Mouse (Mus musculus): Measurements from ENCODE around the gene Syf2. TPM values are rescaled to one million over a fixed set of nuclear protein-coding genes. Genes with fewer than 3 reads are reported as not detected.

Syf2 gene
- polyA plus RNA-seq (2012; rRNA removed) = 50.7 and 51.5 TPM in 2 replicates

DNA sequence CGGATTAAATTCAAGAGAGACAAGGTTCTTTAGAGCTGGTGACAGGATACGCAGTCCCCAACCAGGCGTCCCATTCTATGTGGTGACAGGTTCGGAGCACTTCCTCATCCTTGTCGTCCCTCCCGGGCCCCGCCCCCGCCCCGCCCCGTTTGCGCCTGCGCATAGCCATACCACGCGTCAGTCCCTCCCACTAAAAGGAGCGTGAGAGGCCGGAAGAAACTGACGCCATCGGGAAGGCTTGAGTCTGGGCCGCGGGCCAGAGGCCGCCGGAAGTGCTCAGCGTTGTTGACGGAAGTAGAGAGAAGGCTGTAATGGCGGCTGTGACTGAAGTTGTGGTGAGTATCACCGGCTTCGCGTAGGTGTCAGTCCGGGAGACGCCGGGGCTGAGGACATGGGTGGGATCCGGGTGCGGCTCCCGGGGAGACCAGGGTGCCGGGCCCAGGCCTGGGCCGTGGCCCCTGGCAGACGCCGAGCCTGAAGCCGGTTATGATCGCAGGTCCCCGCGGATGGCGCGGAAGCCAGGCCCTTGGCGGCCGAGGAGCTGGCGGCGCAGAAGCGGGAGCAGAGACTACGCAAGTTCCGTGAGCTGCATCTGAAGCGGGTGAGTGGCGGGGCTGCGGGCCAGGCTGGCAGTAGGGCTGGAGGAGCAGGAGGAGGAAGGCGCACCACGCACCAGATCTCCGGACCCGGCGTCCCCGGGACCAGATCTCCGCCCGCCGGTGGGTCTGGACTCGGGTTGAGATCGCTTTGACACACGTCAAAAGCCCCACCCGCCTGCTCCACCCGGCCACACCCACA, at the start of gene Syf2:
Syf2 (plus strand) TSS at position 215 of the 798 bp plus-strand sequence.

DNA sequence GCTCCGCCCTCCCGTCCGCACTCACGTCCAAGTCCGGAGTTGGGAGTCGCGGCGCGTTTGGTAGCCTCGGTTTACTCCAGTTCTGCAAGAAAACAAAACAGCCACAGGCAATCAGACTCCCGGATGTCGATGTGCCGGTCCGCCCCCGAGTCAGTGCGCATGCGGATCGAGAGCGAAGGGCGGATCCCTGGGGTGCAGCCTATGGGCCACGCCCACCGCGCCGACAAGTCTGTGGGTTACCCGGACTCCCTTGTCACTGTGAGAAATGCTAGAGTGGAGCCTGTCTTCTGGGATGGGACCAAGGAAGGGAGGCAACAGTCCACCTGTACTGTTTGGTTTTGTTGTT, 15.9 kb upstream of the Syf2 start, which contains the start of gene Tmem50a:
Tmem50a (minus strand) TSS at position 161 of the 346 bp plus-strand sequence.

DNA sequence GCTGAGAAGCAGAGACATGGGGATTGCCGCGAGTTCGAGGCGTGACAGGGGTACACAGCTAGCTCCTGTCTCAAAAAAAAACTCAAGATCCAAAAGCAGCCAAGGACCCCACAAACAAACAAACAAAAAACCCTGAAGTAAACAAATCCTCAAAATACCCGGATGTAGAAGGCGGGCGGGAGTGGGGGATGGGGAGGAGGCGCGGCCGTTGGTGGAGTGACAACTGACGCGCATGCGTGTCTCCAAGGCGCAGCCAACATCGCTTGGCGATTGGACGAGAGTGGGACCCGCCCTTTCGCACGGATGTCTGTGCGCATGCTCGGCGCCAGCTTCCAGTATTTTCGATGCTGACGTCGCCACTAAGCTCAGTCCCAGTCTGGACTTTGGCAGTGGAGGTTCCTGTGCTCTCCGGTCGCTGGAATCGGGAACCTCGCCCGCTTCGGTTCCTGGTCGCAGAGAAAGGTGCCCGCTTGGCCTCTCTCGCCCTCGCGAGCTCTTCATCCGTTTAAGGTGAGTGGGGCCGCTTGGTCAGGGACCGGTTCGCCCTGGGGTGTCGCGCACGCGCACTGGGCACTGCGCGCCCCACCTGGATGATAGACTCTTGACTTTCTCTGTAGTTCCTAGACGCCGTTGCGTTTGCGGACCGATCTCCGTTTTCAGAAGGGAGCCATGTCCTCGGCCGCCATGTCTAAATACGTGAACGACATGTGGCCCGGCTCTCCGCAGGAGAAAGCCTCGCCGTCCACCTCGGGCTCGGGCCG, 7.3 kb upstream of the Syf2 start, which contains the start of gene Rsrp1:
Rsrp1 (plus strand) TSS at position 335 of the 761 bp plus-strand sequence.

Other genes starting within 250 kb of the Syf2 start
- gene Man1c1, start 226.6 kb upstream of the Syf2 start, polyA plus RNA-seq (2012; rRNA removed) = 1.4 and 1.7 TPM in 2 replicates
- 7.7 and 10.5 TPM in 2 replicates for gene Ldlrap1, start 162.9 kb upstream of the Syf2 start, polyA plus RNA-seq (2012; rRNA removed)
- 10.6 and 10.7 TPM in 2 replicates for gene Maco1, start 77.6 kb upstream of the Syf2 start, polyA plus RNA-seq (2012; rRNA removed)
- gene Rhd, start 66.4 kb upstream of the Syf2 start, polyA plus RNA-seq (2012; rRNA removed) = 199 and 266 TPM in 2 replicates
- gene Tmem50a, start 15.9 kb upstream of the Syf2 start, polyA plus RNA-seq (2012; rRNA removed) = 40.8 and 49.2 TPM in 2 replicates
- 202 and 233 TPM in 2 replicates for gene Rsrp1, start 7.3 kb upstream of the Syf2 start, polyA plus RNA-seq (2012; rRNA removed)
- gene Runx3, start 189.8 kb downstream of the Syf2 start, polyA plus RNA-seq (2012; rRNA removed) = 0.88 and 1.1 TPM in 2 replicates

Data from liver, embryonic 14 days (tissue).